Mouse (Mus musculus): ENCODE measurements around the gene Sema6d. TPM values are rescaled to one million over a fixed set of nuclear protein-coding genes. Genes with fewer than 3 reads are reported as not detected.

Sema6d gene
- polyA plus RNA-seq, 1 experiment from 2014 or later = 16.5 TPM

DNA sequence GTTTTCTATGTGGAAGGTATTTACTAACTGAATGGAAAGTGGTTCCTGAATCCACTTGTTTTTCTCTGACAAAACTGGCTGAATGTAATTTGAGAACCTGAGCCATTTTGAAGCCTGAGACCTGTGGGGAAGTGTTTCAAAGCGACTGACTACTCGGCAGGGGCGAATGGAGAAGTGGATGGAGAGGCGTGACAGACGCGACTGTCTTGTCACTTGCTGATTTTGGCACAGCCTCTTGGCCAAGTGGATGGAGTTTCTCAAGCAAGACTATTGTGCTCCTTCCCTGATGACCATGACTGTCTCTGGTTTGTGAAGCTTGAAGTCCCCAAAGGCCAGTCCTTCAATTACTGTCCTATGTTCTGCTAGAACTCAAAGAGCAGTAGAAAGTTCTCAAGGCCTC, 530.7 kb downstream of the Sema6d start:
- 43% methylated on average over 6 of the region's 6 CpGs for WGBS
- H3K4me3 ChIP-seq = no peak overlapping the region
- H3K9ac ChIP-seq = no peak overlapping the region
- no peak overlapping the region for H3K4me2 ChIP-seq
- no peaks in the 10 kb centered on the region for H3K27me3 ChIP-seq
- no peaks in the 10 kb centered on the region for H3K36me3 ChIP-seq
- peaks cover 62% of the 10 kb centered on the region for H3K4me1 ChIP-seq (replicated peaks)
- ATAC-seq (replicated peaks; ENCODE audit: insufficient number of reproducible peaks, insufficient read depth, low FRiP score, low read depth) = no peak
- H3K27ac ChIP-seq = peak overlapping the region; percentile 14; the same call in 1 of the 2 replicates
- H3K9me3 ChIP-seq (replicated peaks) = no peaks in the 10 kb centered on the region

- WGBS = 69% methylated on average over 6 of the region's 6 CpGs
- no peaks in the 10 kb centered on the region for H3K27me3 ChIP-seq
- no peak overlapping the region for H3K4me2 ChIP-seq
- no peaks in the 10 kb centered on the region for H3K36me3 ChIP-seq
- H3K9me3 ChIP-seq (replicated peaks) = no peaks in the 10 kb centered on the region
- no peak overlapping the region for H3K4me3 ChIP-seq
- H3K9ac ChIP-seq = no peak overlapping the region
- H3K27ac ChIP-seq = no peak overlapping the region
- ATAC-seq (replicated peaks; ENCODE audit: insufficient number of reproducible peaks, insufficient read depth, low FRiP score, low read depth) = no peak
- H3K4me1 ChIP-seq (replicated peaks) = peaks cover 47% of the 10 kb centered on the region
These were observed 532.3 kb downstream of the Sema6d start for GRCm38 (mm10) chr2:124621972-124622621.

GRCm38 (mm10) chr2:124624247-124624929, 534.6 kb downstream of the Sema6d start:
- H3K4me1 ChIP-seq (replicated peaks) = peaks cover 30% of the 10 kb centered on the region
- WGBS = 86% methylated on average over 10 of the region's 10 CpGs
- H3K4me3 ChIP-seq = no peak overlapping the region
- H3K27me3 ChIP-seq = no peaks in the 10 kb centered on the region
- no peak overlapping the region for H3K27ac ChIP-seq
- H3K9me3 ChIP-seq (replicated peaks) = no peaks in the 10 kb centered on the region
- no peaks in the 10 kb centered on the region for H3K36me3 ChIP-seq
- ATAC-seq (replicated peaks; ENCODE audit: insufficient number of reproducible peaks, insufficient read depth, low FRiP score, low read depth) = no peak
- no peak overlapping the region for H3K4me2 ChIP-seq
- no peak overlapping the region for H3K9ac ChIP-seq

DNA sequence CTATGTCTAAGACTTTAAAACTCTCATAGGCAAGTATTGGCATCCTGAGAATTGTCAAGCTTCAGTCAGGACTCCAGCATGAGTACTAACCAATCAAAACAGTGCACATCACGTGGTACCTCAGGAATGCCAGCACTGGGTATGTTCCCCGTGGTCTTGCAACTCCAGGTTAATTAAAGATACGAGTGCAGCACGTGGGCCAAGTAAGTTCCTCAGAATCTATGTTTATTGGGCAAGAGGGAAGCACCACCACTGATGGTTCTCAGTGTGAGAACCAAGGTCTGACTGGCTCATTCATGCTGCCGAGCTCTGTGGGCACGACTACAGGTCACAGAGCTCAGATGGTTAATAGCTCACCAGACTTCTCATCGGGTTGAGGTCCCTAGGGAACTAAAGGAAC, 536.7 kb downstream of the Sema6d start:
- ATAC-seq (replicated peaks; ENCODE audit: insufficient number of reproducible peaks, insufficient read depth, low FRiP score, low read depth) = no peak
- no peaks in the 10 kb centered on the region for H3K36me3 ChIP-seq
- peaks cover 11% of the 10 kb centered on the region for H3K4me1 ChIP-seq (replicated peaks)
- H3K27ac ChIP-seq = no peak overlapping the region
- H3K27me3 ChIP-seq = no peaks in the 10 kb centered on the region
- H3K4me2 ChIP-seq = no peak overlapping the region
- H3K4me3 ChIP-seq = no peak overlapping the region
- H3K9me3 ChIP-seq (replicated peaks) = no peaks in the 10 kb centered on the region
- no peak overlapping the region for H3K9ac ChIP-seq
- WGBS = 63% methylated on average over 7 of the region's 7 CpGs

- peaks cover 6% of the 10 kb centered on the region for H3K4me1 ChIP-seq (replicated peaks)
- no peaks in the 10 kb centered on the region for H3K9me3 ChIP-seq (replicated peaks)
- no peak overlapping the region for H3K4me3 ChIP-seq
- no peak overlapping the region for H3K27ac ChIP-seq
- no peak for ATAC-seq (replicated peaks; ENCODE audit: insufficient number of reproducible peaks, insufficient read depth, low FRiP score, low read depth)
- no peak overlapping the region for H3K9ac ChIP-seq
- no peaks in the 10 kb centered on the region for H3K27me3 ChIP-seq
- no peak overlapping the region for H3K4me2 ChIP-seq
- H3K36me3 ChIP-seq = no peaks in the 10 kb centered on the region
- 83% methylated on average over 5 of the region's 5 CpGs for WGBS
These were observed 537.9 kb downstream of the Sema6d start for GRCm38 (mm10) chr2:124627664-124628063.

GRCm38 (mm10) chr2:124628701-124629100, 538.9 kb downstream of the Sema6d start:
- 80% methylated on average over 7 of the region's 7 CpGs for WGBS
- H3K4me2 ChIP-seq = no peak overlapping the region
- no peaks in the 10 kb centered on the region for H3K36me3 ChIP-seq
- H3K4me1 ChIP-seq (replicated peaks) = peaks cover 9% of the 10 kb centered on the region
- no peaks in the 10 kb centered on the region for H3K27me3 ChIP-seq
- H3K4me3 ChIP-seq = no peak overlapping the region
- no peak overlapping the region for H3K27ac ChIP-seq
- ATAC-seq (replicated peaks; ENCODE audit: insufficient number of reproducible peaks, insufficient read depth, low FRiP score, low read depth) = no peak
- no peaks in the 10 kb centered on the region for H3K9me3 ChIP-seq (replicated peaks)
- no peak overlapping the region for H3K9ac ChIP-seq

DNA sequence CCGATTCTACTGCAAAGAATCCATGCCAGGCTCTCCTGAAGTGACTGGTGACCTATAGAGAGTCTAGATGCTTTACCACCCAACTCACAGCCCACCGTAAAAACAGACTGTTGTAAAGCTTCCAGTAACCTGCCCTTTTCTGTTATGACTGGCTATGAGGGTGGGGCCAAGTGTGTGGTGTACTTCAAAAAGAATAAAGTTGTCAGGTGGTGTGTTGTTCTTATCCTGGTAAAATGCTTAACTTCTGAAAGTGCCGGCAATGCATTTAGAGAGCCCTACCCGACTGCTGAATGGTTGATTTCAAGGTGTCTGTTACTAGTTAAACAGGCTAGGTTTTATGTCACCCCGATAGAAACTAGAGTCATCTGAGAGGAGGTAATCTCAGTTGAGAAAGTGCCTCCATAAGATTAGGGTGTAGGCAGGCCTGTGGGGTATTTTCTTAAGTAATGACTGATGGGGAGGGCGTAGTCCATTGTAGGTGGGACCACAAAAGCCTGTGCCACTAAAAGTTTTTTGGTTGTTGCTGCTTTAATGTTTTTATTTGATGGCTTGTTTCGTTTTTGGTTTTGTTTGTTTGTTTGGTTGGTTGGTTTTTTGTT, 544.7 kb downstream of the Sema6d start:
- ATAC-seq (replicated peaks; ENCODE audit: insufficient number of reproducible peaks, insufficient read depth, low FRiP score, low read depth) = no peak
- 83% methylated on average over 7 of the region's 7 CpGs for WGBS
- Histone ChIP-seq H3K4me1 (replicated peaks) (peaks cover 48% of the 10 kb centered on the region), H3K4me3 (no peak overlapping the region), H3K9ac (no peak overlapping the region), H3K27ac (no peak overlapping the region), H3K27me3 (no peaks in the 10 kb centered on the region), H3K4me2 (no peak overlapping the region), H3K9me3 (replicated peaks) (no peaks in the 10 kb centered on the region), H3K36me3 (no peaks in the 10 kb centered on the region)

- WGBS = 56% methylated on average over 8 of the region's 8 CpGs
- Histone ChIP-seq H3K27me3 (no peaks in the 10 kb centered on the region), H3K27ac (no peak overlapping the region), H3K4me1 (replicated peaks) (peaks cover 55% of the 10 kb centered on the region), H3K9me3 (replicated peaks) (no peaks in the 10 kb centered on the region), H3K4me3 (no peak overlapping the region), H3K4me2 (no peak overlapping the region), H3K36me3 (no peaks in the 10 kb centered on the region), H3K9ac (no peak overlapping the region)
- no peak for ATAC-seq (replicated peaks; ENCODE audit: insufficient number of reproducible peaks, insufficient read depth, low FRiP score, low read depth)
These were observed 545.6 kb downstream of the Sema6d start for GRCm38 (mm10) chr2:124635271-124635865.

DNA sequence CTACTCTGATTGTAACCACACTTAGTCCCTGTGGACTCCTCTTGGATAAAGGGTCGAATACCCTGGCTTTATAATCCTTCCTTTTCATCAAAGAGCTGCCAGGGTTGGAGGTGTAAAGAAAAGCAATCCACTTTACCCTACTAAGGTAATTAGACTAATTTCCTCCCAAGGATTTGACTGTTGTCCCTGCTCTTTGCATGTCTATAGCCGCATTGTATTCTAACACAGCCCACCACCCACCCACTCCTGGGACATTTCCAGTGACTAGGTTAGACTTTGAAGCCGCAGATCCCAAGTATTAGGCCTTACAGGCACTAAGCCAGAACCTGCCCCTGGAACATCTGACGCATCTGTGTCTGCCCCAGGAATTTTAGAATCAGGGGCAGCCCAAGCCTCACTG, 547.3 kb downstream of the Sema6d start:
- H3K4me2 ChIP-seq = no peak overlapping the region
- no peak overlapping the region for H3K9ac ChIP-seq
- H3K27ac ChIP-seq = no peak overlapping the region
- no peak overlapping the region for H3K4me3 ChIP-seq
- H3K9me3 ChIP-seq (replicated peaks) = no peaks in the 10 kb centered on the region
- H3K36me3 ChIP-seq = no peaks in the 10 kb centered on the region
- H3K4me1 ChIP-seq (replicated peaks) = peaks cover 65% of the 10 kb centered on the region
- 64% methylated on average over 4 of the region's 4 CpGs for WGBS
- H3K27me3 ChIP-seq = no peaks in the 10 kb centered on the region
- ATAC-seq (replicated peaks; ENCODE audit: insufficient number of reproducible peaks, insufficient read depth, low FRiP score, low read depth) = no peak

- ATAC-seq (replicated peaks; ENCODE audit: insufficient number of reproducible peaks, insufficient read depth, low FRiP score, low read depth) = no peak; the same call in 1 of the 2 replicates
- no peaks in the 10 kb centered on the region for H3K27me3 ChIP-seq
- no peak overlapping the region for H3K9ac ChIP-seq
- no peak overlapping the region for H3K27ac ChIP-seq
- no peaks in the 10 kb centered on the region for H3K36me3 ChIP-seq
- peaks cover 59% of the 10 kb centered on the region for H3K4me1 ChIP-seq (replicated peaks)
- 72% methylated on average over 5 of the region's 5 CpGs for WGBS
- no peak overlapping the region for H3K4me3 ChIP-seq
- H3K9me3 ChIP-seq (replicated peaks) = no peaks in the 10 kb centered on the region
- no peak overlapping the region for H3K4me2 ChIP-seq
These were observed 549.6 kb downstream of the Sema6d start for GRCm38 (mm10) chr2:124639221-124639963.

All from heart, embryonic 15.5 days (tissue).